Mouse (Mus musculus) c-Kit-negative CD71-positive TER-119-positive erythroid progenitor cells, embryonic 14.5 days (primary cell): Measurements from ENCODE around the gene Cryaa.

Experiments
- DNase-seq: peaks from one replicate; pipeline ENCODE4 v3.0.0-alpha.2; 2013; ENCODE audit warnings: low read depth, low spot score

Gene Cryaa

DNA sequence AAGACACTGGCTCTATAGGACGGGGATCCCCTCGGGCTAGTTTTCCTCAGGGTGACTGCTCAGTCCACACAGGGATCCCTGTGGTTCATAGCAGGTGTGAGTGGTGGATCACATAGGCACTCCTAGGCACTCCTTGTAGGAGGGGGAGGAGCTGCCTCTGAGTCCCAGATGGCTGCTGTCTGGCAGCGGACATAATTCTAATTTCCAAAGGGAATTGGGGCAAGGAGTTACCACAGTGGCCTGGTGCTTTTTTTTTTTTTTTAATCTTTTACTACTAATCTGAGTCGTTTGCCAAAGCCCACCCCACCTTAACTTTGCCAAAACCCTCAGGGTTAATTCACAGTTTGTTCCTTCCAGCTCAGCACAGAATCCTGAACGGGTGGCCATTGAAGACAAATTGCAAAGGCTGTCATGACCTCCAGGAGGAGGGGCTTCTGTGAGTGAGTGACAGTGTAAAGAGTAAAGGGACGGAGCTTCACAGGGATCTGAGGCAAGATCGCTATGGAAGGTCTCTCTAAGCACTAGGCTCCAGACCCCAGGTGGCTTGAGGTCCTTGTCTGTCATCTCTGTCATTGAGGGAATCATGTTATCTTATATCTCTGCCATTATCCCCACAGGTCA, 31.6 kb downstream of the Cryaa start:
- DNase-seq: no peak

DNA sequence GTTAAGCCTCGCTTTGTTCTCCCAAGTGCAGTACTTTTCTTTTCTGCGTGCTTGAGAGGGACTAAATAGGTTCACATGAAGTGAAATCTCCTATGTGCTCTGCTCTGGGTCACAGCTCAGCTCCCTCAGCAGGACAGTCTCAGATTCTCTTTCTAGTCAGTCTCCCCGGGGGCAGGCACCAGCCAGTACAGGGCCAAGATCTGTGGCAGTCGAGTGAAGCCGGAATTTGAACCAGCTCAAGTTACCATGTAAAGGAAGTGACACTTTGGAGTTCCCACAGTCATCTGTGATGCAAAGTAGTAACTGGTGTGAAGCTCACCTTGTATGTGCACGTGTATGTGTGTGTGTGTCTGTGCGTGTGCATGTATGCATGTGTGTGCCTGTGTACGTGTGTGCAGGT, 32.8 kb downstream of the Cryaa start:
- DNase-seq: no peak

DNA sequence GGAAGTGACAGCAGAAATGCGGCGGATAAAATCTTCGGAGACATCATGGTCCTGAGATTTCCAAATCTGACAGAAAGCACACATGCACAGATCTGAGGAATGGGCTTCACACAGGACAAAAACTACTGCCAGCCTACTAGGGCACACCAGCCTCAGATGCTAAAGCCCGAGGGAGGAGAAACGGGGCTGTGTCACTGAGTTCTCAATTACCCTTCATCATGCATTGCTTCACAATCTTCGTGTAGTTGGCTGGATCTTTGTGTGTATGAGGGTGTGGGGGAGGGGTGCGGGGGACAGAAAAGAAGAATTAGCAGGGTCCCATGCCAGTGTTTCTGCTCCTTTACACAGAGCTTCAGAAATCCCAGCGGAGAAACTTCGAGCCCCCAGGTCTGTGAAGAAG, 36.1 kb downstream of the Cryaa start:
- no peak for DNase-seq

DNA sequence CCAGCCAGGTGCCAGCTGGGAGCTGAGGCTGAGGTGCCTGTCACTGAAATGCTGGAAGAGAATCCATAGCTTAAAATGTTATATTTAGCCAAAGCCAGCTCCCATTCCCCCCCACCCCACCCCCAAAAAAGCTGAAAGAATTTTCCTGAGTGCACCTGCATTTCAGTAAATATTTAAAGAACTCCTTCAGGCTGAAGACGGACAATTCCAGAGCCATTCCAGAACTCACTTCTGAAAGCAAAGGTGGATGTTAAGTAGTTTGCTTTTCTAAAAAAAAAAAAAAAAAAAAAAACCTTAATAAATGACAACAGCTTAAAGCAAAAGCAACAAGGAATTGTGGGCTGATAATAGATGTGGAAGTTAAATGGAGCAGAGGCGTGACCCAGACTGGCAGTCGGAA, 36.5 kb downstream of the Cryaa start:
- no peak for DNase-seq

DNA sequence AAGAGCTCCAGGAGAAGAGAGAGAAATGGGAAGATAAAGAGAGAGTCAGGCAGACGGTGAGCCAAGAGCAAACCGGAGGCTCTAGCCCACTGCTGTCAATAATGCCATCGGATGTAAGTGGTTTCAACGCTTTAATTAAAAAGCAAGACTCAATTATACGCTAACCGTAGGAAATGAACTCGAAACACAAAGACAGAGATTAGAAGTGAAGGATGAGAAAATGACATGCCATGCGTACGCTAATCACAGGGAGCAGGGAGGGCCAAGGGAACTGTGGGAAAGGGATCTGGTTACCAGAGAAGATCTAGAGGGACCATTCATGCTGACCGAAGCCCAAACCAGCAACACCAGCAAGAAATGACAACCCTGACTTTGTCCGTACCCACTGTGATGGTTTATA, 37.4 kb downstream of the Cryaa start:
- no peak for DNase-seq

DNA sequence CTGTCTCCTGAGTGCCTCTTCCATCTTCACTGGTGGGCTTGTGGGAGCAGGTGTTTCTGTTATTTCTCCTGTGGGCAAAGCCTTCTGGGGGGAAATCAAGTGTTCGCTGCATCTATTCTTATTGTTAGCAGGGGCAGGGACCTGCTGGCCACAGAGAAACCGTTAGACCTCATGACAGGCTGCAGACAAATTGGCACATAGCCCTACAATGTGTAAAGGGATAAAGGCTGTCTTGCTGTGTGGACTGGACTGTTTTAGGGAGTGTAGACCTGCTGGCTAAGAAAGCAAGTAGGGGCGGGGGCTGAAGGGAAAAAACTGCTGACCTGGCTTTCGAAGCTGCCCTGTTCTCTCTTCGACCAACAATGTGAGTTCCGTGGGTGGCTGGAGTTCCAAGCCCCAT, 44.0 kb downstream of the Cryaa start:
- DNase-seq: no peak

DNA sequence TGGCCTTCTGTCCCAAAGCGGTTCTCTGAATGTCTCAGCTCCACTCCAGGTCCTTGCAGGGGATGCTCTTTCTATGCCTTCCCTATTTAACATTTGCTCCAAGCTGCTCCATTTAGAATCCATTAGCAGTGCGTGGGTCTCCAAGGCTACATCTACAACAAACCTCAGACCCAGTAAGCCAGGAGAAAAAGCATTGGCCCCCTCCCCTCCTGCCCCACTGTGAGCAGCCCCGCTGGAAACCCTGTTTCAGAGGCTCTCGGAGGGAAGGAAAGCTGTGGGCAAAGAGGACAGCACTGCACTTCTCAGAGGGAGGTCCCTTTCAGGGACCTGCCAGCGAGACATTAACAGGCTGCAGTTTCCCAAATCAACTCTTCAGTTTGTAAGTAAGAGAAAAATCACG, 47.8 kb downstream of the Cryaa start:
- no peak for DNase-seq

DNA sequence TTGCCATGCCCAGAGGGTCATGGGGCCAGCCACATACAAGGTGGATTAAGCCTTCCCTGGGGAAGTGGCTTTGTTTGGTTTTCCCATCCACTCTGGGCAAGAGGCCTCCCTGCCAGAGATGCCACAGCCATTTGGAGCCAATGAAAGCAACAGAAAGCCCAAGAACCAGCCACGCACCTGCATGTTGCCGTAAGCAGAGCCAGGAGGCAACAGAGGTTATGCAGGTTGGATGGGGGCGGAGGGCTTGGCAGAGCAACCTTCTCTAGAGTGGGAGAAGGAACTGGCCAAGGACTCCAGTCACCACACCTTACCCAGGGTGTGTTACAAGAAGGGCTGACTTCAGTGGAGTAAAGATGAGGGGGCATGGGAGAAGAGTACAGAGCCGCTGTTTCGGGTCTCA, 48.6 kb downstream of the Cryaa start:
- DNase-seq: no peak

DNA sequence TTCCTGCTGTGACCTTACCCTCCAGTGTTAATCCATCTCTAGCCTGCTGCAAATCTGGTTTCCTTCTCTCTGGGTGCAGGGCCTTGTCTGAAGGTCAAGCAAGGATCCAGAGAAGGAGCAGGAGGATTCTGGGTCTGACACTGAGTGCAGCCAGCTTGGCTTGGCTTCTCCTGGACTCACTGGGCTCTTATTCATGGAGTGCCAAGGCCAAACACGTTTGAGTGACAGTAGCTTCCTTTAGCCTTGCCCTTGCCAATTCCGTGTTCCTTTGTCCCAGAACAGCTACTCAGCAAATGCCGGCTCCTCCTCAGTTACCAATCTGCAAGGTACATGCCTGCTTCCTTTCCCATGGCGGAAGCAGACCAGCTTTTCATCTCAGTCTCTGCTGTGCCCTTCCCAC, 49.6 kb downstream of the Cryaa start:
- DNase-seq: no peak

DNA sequence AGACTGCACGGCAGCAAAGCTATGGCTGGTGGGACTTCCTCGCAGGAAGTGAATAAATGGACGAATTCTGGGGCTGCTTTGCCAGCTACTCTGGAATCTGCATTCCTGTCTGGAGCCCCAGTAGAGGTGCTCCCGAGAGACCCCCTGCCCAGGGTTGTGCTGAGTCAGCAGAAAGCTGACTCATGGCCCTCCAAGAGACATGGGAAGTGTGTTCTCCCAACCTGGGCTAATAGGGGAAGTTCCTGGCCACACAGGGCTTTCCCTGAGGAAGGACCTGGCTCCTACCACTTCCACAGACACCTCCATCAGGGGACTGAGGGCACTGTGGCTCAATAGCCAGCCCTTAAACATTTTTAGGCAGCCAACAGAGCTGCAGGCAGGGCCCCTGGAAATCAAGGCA, 50.4 kb downstream of the Cryaa start:
- no peak for DNase-seq

DNA sequence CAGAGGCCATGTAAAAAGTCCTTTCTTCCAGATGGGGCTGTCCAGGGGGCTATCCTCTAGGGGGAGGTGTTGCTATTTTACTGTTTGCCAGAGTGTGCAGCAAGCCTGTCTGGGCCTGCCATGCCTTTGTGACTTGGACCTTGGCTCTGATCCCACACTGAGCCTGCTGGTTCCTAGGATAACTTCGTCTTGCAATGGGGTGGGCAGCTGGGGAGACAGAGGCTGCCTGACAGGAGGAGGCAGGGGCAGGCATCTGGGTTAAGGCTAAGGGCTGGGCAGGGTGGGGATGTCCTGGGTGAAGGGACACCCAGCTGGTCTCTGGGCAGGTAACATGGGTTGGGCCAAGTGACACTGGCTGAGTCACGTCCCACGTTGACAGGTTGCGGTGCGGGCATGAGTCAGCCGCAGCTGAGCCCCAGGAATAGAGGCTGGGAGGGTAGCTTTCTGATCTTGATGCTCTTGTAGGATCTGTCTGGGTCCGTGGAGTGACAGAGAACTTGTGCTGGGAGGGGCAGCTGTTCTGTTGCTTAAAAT, 51.4 kb downstream of the Cryaa start:
- no peak for DNase-seq

DNA sequence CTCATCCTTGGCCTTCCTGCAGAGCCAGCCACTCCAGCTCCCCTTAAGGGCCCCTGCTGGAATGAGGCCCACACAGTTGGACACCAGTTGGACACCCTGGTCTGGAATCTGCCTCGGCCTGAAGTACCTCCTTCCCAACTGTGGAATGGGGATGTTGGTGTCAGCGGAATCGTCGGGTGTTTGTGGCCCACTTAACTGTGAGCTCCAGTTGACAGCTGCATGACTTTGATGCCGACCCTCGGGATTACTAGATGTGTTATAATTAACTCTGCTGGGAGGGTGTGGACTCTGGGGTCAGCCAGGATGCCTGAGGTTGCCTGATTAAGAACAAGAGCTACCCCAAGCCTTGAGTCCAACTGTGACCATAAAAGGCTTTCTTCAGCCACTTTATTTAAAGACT, 53.4 kb downstream of the Cryaa start:
- no peak for DNase-seq
